In the genomic region with DNA sequence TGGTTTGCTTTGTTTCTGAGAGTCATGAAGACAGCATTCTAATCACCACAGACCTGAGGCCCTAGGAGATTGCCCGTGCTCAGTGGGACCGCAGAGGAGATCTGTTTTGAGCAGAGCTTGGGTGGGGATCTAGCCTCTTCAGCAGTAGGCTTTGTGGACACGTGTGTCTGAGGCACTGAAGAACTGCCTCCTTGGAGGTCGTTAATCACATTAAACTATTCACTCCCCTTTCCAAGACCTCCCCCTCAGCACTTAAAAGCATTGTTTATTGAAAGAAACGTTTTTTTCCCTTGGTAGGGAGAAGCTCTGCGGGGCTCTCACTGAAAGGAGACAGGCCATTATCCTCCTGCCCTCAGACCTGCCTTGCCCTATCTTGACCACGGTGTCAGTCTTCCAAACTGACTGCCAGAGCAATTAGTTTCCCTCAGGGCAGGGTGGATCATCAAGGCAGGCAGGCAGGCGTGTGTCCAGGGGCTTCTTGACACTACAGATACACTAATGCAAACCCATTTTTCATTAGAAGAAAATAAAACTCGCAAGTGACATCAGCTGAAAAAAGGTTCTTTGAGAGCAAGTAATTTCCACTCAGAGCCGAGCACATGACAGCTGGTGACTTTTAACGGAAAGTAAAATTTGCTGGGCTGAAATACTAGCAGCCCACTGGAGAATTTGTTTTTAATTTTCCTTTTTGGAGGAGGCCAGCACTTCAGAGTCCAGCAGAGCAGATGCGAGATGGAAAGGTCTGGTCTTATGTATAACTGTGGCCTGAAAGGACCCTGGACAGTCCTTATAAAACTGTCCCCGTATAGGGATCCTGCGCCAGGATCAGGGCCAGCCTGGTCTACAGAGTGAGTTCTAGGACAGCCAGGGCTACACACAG, we compare ENCODE assay signal across 9 mouse cellular contexts. TPM values are rescaled to one million over a fixed set of nuclear protein-coding genes. Genes with fewer than 3 reads are reported as not detected.
DNase-seq lines count a peak whose midpoint lies in the region; ATAC-seq and TF ChIP-seq lines count a peak whose summit lies in the region.
"Had no signal": no experiment of that assay in that cellular context is flagged by ENCODE, and none has a peak within 500 bp of the region (broad histone marks: within the 10 kb centered on the region; RNA-seq: fewer than 3 reads in every experiment).

No protein-coding gene starts in this region.

- 23% methylated on average over 14 of the region's 14 CpGs for WGBS in limb, embryonic 15.5 days

- H3K36me3 ChIP-seq in limb, embryonic 15.5 days: no peaks in the 10 kb centered on the region

- H3K4me2 ChIP-seq in limb, embryonic 15.5 days: no peak overlapping the region

- peak; percentile 49 for DNase-seq in gastrocnemius, adult 2 months
- DNase-seq in gastrocnemius, adult 8-10 months (ENCODE audit: low spot score in 2 of 2): no peak
- peak; percentile 44 for DNase-seq in ovary, postnatal 36 days (ENCODE audit: low spot score)
- DNase-seq in ovary, postnatal 14 days (ENCODE audit: low spot score): no peak
- DNase-seq in cerebellum, postnatal 10 days: no peak
- no peak for DNase-seq in adrenal gland, postnatal 14 days
- DNase-seq in frontal cortex, adult 2 months (ENCODE audit: extremely low spot score in 1 of 2, low spot score in 1 of 2): no peak
- DNase-seq: lung, adult 18-20 months had no signal

- H3K27me3 ChIP-seq in limb, embryonic 15.5 days: no peaks in the 10 kb centered on the region

- H3K27ac ChIP-seq in gastrocnemius, adult 2 months: peak overlapping the region; percentile 86
- peak overlapping the region; percentile 93 for H3K27ac ChIP-seq in limb, embryonic 15.5 days

- H3K4me3 ChIP-seq in gastrocnemius, adult 2 months: no peak overlapping the region
- no peak overlapping the region for H3K4me3 ChIP-seq in limb, embryonic 15.5 days

- no peak overlapping the region for H3K9ac ChIP-seq in limb, embryonic 15.5 days

- intact Hi-C loops in gastrocnemius, adult 2 months (cut with DNase I): loop anchor here (5.0 kb wide), 1 partner anchor 55 kb away; a partner anchor contains a TSS

- TF ChIP-seq CTCF in gastrocnemius, adult 2 months (IDR thresholded peaks at IDR 0.05): no peak

- H3K4me1 ChIP-seq in limb, embryonic 15.5 days: peaks cover 70% of the 10 kb centered on the region

- no peak for ATAC-seq in limb, embryonic 15.5 days (ENCODE audit: insufficient number of reproducible peaks, low FRiP score, low TSS enrichment, low read depth)

- no peaks in the 10 kb centered on the region for H3K9me3 ChIP-seq in limb, embryonic 15.5 days

RNA-seq across cellular contexts. Expression of a gene that starts 56.2 kb away (rescaled TPM):
- total RNA-seq in gastrocnemius, adult 2 months (2021): 10 to 100 TPM in 1 of 2 experiments, 1 to 10 TPM in 1; 8.1 to 14.2 TPM
- 1 to 10 TPM; 4.5 to 6.4 (median 5.9) TPM for total RNA-seq in gastrocnemius, adult 8-10 months (2022)
- 90.5 and 96.3 TPM in 2 replicates for polyA plus RNA-seq in limb, embryonic 15.5 days (2015; fragmentation: Nextera tagmentation; extraction: Ambion mirVana)
- 4.2 and 4.3 TPM in 2 replicates for total RNA-seq in adrenal gland, postnatal 14 days (2021)
- 1.4 and 1.9 TPM in 2 replicates for polyA plus RNA-seq in frontal cortex, adult 2 months (2012; rRNA removed)

Comparison
In these comparisons a context has a peak if more than half of its experiments do, and no peak if none do; other contexts are left out.
1. DNase-seq: peak in gastrocnemius, adult 2 months (single experiment) and ovary, postnatal 36 days (single experiment); none in gastrocnemius, adult 8-10 months (0 of 2), ovary, postnatal 14 days (single experiment), cerebellum, postnatal 10 days (0 of 2), adrenal gland, postnatal 14 days (single experiment) and frontal cortex, adult 2 months (0 of 2).